Mouse (Mus musculus): ENCODE data around the gene Ppdpf. TPM values are rescaled to one million over a fixed set of nuclear protein-coding genes. Genes with fewer than 3 reads are reported as not detected.
"Not testable (repeated sequence)": the region's sequence is repeated elsewhere in the genome, so short reads cannot be mapped to it uniquely, and the experiment has no call there.

Ppdpf gene
- polyA plus RNA-seq, 1 experiment from 2014 or later = 269 TPM

DNA sequence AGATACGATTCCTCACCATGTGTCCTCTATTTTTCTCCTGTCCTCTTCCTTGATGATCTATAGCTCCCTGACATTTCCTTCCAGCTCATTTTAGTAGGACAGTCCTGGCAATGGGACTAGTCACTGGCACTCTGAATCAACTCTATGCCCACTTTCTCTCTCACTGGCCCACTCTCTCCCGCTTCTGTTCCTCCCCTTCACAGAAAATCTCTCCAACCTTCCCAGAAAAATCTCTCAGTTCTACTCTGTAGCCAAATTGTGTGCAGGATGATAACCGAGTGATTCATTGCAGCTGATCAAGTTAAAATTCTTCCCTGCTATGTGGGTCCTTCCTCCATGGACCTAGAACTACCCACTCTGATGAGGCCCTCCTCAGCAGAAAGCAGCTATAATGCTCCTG, 12.4 kb upstream of the Ppdpf start:
- Histone ChIP-seq H3K27me3 (replicated peaks; ENCODE audit: control insufficient read depth, insufficient read depth, low read length) (no peaks in the 10 kb centered on the region), H3K27ac (replicated peaks; ENCODE audit: low read depth, low read length) (no peak overlapping the region), H3K36me3 (ENCODE audit: control insufficient read depth, insufficient read depth, low read length) (no peaks in the 10 kb centered on the region), H3K4me3 (ENCODE audit: low read depth, low read length) (no peak overlapping the region), H3K9ac (ENCODE audit: low read depth, low read length) (no peak overlapping the region), H3K4me1 (ENCODE audit: control insufficient read depth, insufficient read depth, low read length) (no peaks in the 10 kb centered on the region), H3K4me2 (ENCODE audit: low read depth, low read length) (no peak overlapping the region), H3K9me3 (ENCODE audit: control insufficient read depth, low read length) (no peaks in the 10 kb centered on the region)
- DNase-seq (ENCODE audit: low spot score) (no peak), ATAC-seq (ENCODE audit: low read depth) (no peak)
- WGBS = 83% methylated on average over 3 of the region's 3 CpGs

DNA sequence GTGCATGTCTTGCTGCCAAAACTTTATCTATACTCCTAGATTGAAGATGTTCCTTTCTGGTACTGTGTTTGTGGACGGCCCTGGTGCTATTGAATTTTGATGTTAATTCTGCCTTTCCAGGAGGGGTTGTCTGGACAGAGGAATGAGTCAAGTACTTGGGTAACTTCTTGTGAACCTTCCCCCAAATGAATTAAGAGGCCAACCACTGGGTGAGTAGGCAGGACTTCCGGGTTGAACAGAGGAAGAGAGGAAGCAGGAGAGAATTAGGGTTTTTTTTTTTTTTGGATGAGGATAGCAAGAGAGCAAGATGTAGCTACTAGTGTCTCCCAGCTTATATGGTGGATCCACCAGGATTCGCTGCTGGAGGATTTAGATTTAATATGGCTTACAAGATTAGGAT, 9.0 kb upstream of the Ppdpf start:
- H3K4me2 ChIP-seq (ENCODE audit: low read depth, low read length) = no peak overlapping the region
- DNase-seq (ENCODE audit: low spot score) = no peak
- no peaks in the 10 kb centered on the region for H3K27me3 ChIP-seq (replicated peaks; ENCODE audit: control insufficient read depth, insufficient read depth, low read length)
- no peak overlapping the region for H3K27ac ChIP-seq (replicated peaks; ENCODE audit: low read depth, low read length)
- no peaks in the 10 kb centered on the region for H3K36me3 ChIP-seq (ENCODE audit: control insufficient read depth, insufficient read depth, low read length)
- no peak overlapping the region for H3K4me3 ChIP-seq (ENCODE audit: low read depth, low read length)
- ATAC-seq (ENCODE audit: low read depth) = no peak
- H3K9ac ChIP-seq (ENCODE audit: low read depth, low read length) = no peak overlapping the region
- WGBS = 79% methylated on average over 3 of the region's 3 CpGs
- H3K9me3 ChIP-seq (ENCODE audit: control insufficient read depth, low read length) = no peaks in the 10 kb centered on the region
- H3K4me1 ChIP-seq (ENCODE audit: control insufficient read depth, insufficient read depth, low read length) = no peaks in the 10 kb centered on the region

DNA sequence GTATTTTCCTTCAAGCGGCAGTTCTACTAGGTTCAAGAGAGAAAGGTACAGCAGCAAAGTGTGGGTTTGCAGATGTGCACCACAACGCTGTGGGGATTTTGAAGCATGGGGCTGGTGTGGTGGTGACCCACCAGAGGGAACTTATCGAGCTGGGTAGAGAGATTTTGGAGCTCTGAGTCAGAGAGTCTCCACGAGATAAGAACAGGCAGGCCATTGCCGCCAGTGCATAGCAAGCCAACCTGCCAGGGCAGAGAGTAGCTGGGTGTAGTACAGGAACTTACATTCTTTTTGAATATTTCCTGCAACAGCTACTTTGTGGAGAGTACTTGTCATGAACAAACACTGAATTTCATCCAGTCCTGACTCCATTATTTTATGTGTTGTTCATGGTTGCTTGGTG, 8.6 kb upstream of the Ppdpf start:
- no peaks in the 10 kb centered on the region for H3K9me3 ChIP-seq (ENCODE audit: control insufficient read depth, low read length)
- no peak overlapping the region for H3K4me2 ChIP-seq (ENCODE audit: low read depth, low read length)
- DNase-seq (ENCODE audit: low spot score) = no peak

DNA sequence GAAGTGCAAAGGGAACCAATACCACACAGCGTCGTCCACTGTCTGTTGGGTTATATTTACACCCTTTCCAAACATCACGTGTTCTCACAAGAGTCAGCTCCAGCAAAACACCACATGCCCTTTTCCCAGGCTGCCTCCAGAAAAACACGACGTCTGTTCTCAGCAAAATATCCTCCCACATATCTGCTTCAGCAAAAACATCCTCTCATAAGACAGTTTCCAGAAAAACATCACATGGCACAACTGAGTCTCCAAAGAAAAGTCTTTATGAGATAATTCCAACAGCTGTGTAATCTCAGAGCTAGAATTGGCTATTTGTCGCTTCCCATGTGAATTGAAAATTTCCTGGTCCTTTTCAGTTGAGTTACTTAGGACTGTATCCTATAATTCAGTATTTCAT, 6.1 kb upstream of the Ppdpf start:
- no peak for DNase-seq (ENCODE audit: low spot score)
- H3K27me3 ChIP-seq (replicated peaks; ENCODE audit: control insufficient read depth, insufficient read depth, low read length) = no peaks in the 10 kb centered on the region
- no peak for ATAC-seq (ENCODE audit: low read depth)
- no peaks in the 10 kb centered on the region for H3K36me3 ChIP-seq (ENCODE audit: control insufficient read depth, insufficient read depth, low read length)
- H3K4me1 ChIP-seq (ENCODE audit: control insufficient read depth, insufficient read depth, low read length) = no peaks in the 10 kb centered on the region
- H3K27ac ChIP-seq (replicated peaks; ENCODE audit: low read depth, low read length) = no peak overlapping the region
- WGBS = 76% methylated on average over 6 of the region's 6 CpGs
- no peak overlapping the region for H3K4me3 ChIP-seq (ENCODE audit: low read depth, low read length)
- no peaks in the 10 kb centered on the region for H3K9me3 ChIP-seq (ENCODE audit: control insufficient read depth, low read length)
- H3K4me2 ChIP-seq (ENCODE audit: low read depth, low read length) = no peak overlapping the region
- no peak overlapping the region for H3K9ac ChIP-seq (ENCODE audit: low read depth, low read length)

More for the DNA sequence above, 8.6 kb upstream of the Ppdpf start:
- ATAC-seq (ENCODE audit: low read depth) = no peak
- no peaks in the 10 kb centered on the region for H3K27me3 ChIP-seq (replicated peaks; ENCODE audit: control insufficient read depth, insufficient read depth, low read length)
- H3K9ac ChIP-seq (ENCODE audit: low read depth, low read length) = no peak overlapping the region
- no peaks in the 10 kb centered on the region for H3K4me1 ChIP-seq (ENCODE audit: control insufficient read depth, insufficient read depth, low read length)
- WGBS = 82% methylated on average over 5 of the region's 5 CpGs
- no peaks in the 10 kb centered on the region for H3K36me3 ChIP-seq (ENCODE audit: control insufficient read depth, insufficient read depth, low read length)
- H3K27ac ChIP-seq (replicated peaks; ENCODE audit: low read depth, low read length) = no peak overlapping the region
- no peak overlapping the region for H3K4me3 ChIP-seq (ENCODE audit: low read depth, low read length)

DNA sequence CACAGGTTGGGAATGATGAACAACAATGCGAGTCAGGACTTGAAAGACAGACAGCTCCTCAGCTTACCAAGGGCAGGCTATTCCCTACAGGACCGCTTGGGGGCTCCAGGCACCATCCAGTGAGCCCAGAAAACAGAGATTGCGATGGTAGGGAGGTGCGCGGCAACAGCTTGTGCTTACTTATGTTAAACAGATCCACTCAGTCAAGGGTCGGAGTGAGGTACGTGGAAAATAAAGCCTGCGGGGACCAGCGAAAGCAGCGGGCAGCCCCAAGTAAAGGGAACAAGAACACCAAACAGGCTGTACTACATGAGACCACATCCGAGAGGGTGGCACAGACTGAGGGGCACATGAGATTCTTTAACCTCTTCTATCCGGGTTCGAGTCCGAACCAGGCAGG, 412 bp upstream of the Ppdpf start:
- DNase-seq (ENCODE audit: low spot score) (peak; percentile 95), ATAC-seq (ENCODE audit: low read depth) (peak; percentile 83)
- H3K9me3 ChIP-seq (ENCODE audit: control insufficient read depth, low read length) = no peaks in the 10 kb centered on the region
- peaks cover 3% of the 10 kb centered on the region; the same call in 1 of the 2 replicates for H3K4me1 ChIP-seq (ENCODE audit: control insufficient read depth, insufficient read depth, low read length)
- H3K4me3 ChIP-seq (ENCODE audit: low read depth, low read length) = peak overlapping the region; percentile 61
- H3K27me3 ChIP-seq (replicated peaks; ENCODE audit: control insufficient read depth, insufficient read depth, low read length) = no peaks in the 10 kb centered on the region
- H3K4me2 ChIP-seq (ENCODE audit: low read depth, low read length) = peak overlapping the region; percentile 73
- peak overlapping the region; percentile 96 for H3K9ac ChIP-seq (ENCODE audit: low read depth, low read length)
- 1% methylated on average over 14 of the region's 14 CpGs for WGBS
- peak overlapping the region; percentile 95 for H3K27ac ChIP-seq (replicated peaks; ENCODE audit: low read depth, low read length)
- peaks cover 12% of the 10 kb centered on the region; the same call in 1 of the 2 replicates for H3K36me3 ChIP-seq (ENCODE audit: control insufficient read depth, insufficient read depth, low read length)

DNA sequence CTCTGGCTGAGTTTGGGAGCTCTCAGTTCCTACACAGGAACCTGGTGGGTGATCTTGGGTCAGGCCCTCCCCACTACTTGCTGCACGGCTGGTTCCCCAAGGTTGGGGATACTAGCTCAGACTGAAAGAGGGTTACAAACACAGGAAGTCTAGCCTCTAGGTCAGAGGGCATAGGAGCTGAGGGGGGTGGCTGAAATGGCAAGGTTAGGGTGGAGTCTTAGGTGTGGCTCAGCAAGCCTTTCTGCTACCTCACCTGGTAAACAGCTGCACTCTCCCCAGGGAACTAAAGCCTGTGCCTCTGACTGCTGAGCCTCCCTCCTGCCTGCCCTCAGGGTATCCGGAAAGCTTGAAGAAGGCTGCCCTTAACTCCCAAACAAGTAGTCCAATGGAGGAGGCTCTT, 1.6 kb downstream of the Ppdpf start:
- H3K4me3 ChIP-seq (ENCODE audit: low read depth, low read length) = peak overlapping the region; percentile 61; the same call in 1 of the 2 replicates
- no peaks in the 10 kb centered on the region for H3K9me3 ChIP-seq (ENCODE audit: control insufficient read depth, low read length)
- 38% methylated on average over 2 of the region's 2 CpGs for WGBS
- H3K4me1 ChIP-seq (ENCODE audit: control insufficient read depth, insufficient read depth, low read length) = peaks cover 3% of the 10 kb centered on the region; the same call in 1 of the 2 replicates
- DNase-seq (ENCODE audit: low spot score) (peak; percentile 34), ATAC-seq (ENCODE audit: low read depth) (no peak)
- peak overlapping the region; percentile 73 for H3K4me2 ChIP-seq (ENCODE audit: low read depth, low read length)
- peaks cover 12% of the 10 kb centered on the region; the same call in 1 of the 2 replicates for H3K36me3 ChIP-seq (ENCODE audit: control insufficient read depth, insufficient read depth, low read length)
- no peaks in the 10 kb centered on the region for H3K27me3 ChIP-seq (replicated peaks; ENCODE audit: control insufficient read depth, insufficient read depth, low read length)
- H3K9ac ChIP-seq (ENCODE audit: low read depth, low read length) = no peak overlapping the region
- no peak overlapping the region for H3K27ac ChIP-seq (replicated peaks; ENCODE audit: low read depth, low read length)

DNA sequence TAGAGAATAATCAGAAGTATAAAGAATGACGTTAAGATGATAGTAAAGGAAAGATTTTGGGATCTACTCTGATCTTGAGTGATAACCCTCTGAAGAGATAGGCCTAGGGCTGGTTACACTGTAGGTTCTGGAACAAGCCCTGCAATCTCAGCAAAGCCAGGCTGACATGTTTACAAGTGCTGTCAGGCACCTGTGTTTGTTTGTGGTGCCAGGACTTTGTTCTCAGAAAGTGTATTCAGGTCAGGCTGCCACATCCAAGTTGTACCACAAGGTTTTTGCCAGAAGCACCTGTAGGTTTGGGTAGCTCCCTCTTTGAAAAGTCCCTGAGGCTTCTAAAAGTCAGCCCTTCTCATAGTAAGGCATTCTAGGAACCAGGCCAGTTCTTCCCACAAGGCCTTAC, 2.3 kb downstream of the Ppdpf start:
- no peak overlapping the region for H3K27ac ChIP-seq (replicated peaks; ENCODE audit: low read depth, low read length)
- no peaks in the 10 kb centered on the region for H3K27me3 ChIP-seq (replicated peaks; ENCODE audit: control insufficient read depth, insufficient read depth, low read length)
- DNase-seq (ENCODE audit: low spot score) = no peak
- no peak overlapping the region for H3K9ac ChIP-seq (ENCODE audit: low read depth, low read length)
- peaks cover 3% of the 10 kb centered on the region; the same call in 1 of the 2 replicates for H3K4me1 ChIP-seq (ENCODE audit: control insufficient read depth, insufficient read depth, low read length)
- H3K4me2 ChIP-seq (ENCODE audit: low read depth, low read length) = no peak overlapping the region
- peaks cover 12% of the 10 kb centered on the region; the same call in 1 of the 2 replicates for H3K36me3 ChIP-seq (ENCODE audit: control insufficient read depth, insufficient read depth, low read length)
- WGBS = 76% methylated on average over 1 of the region's 1 CpGs
- H3K4me3 ChIP-seq (ENCODE audit: low read depth, low read length) = no peak overlapping the region
- ATAC-seq (ENCODE audit: low read depth) = no peak
- no peaks in the 10 kb centered on the region for H3K9me3 ChIP-seq (ENCODE audit: control insufficient read depth, low read length)

DNA sequence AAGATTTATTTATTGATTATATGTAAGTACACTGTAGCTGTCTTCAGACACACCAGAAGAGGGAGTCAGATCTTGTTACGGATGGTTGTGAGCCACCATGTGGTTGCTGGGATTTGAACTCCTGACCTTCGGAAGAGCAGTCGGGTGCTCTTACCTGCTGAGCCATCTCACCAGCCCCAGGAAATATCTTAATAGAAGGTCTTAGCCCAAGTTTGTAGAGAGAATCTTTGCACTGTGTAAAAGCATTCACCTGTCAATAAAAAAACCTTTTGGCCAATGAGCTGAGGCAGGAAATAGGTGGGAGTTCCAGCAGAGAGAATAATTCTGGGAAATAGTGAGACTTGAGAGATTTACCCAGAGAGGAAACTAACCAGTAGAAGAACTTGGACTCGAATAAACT, 4.3 kb downstream of the Ppdpf start:
- not testable (repeated sequence) for H3K4me1 ChIP-seq (ENCODE audit: control insufficient read depth, insufficient read depth, low read length); H3K9me3 ChIP-seq (ENCODE audit: control insufficient read depth, low read length); ATAC-seq (ENCODE audit: low read depth); H3K4me3 ChIP-seq (ENCODE audit: low read depth, low read length); H3K27me3 ChIP-seq (replicated peaks; ENCODE audit: control insufficient read depth, insufficient read depth, low read length); H3K4me2 ChIP-seq (ENCODE audit: low read depth, low read length); H3K27ac ChIP-seq (replicated peaks; ENCODE audit: low read depth, low read length); DNase-seq (ENCODE audit: low spot score); H3K9ac ChIP-seq (ENCODE audit: low read depth, low read length)
- 67% methylated on average over 3 of the region's 4 CpGs for whole genome bisulfite sequencing
- H3K36me3 ChIP-seq (ENCODE audit: control insufficient read depth, insufficient read depth, low read length) = peaks cover 12% of the 10 kb centered on the region; the same call in 1 of the 2 replicates

DNA sequence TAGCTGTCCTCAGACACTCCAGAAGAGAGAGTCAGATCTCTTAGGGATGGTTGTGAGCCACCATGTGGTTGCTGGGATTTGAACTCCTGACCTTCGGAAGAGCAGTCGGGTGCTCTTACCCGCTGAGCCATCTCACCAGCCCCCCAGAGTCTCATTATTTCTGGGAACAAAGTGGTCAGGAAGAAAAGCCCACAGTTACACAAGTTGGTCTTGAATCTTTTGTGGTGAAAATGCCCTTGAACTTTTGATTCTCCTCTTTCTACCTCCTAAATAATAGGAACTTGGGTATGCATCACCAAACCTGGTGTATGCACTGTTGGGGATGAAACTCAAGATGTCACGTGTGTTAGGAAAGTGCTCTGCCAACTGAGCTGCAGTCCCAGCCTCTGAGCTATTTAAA, 4.9 kb downstream of the Ppdpf start:
- ATAC-seq (ENCODE audit: low read depth) = no peak
- no peaks in the 10 kb centered on the region for H3K9me3 ChIP-seq (ENCODE audit: control insufficient read depth, low read length)
- no peak overlapping the region for H3K27ac ChIP-seq (replicated peaks; ENCODE audit: low read depth, low read length)
- WGBS = 71% methylated on average over 4 of the region's 4 CpGs
- H3K36me3 ChIP-seq (ENCODE audit: control insufficient read depth, insufficient read depth, low read length) = peaks cover 12% of the 10 kb centered on the region; the same call in 1 of the 2 replicates
- H3K4me3 ChIP-seq (ENCODE audit: low read depth, low read length) = no peak overlapping the region
- DNase-seq (ENCODE audit: low spot score) = no peak
- H3K4me2 ChIP-seq (ENCODE audit: low read depth, low read length) = no peak overlapping the region
- H3K9ac ChIP-seq (ENCODE audit: low read depth, low read length) = no peak overlapping the region
- H3K27me3 ChIP-seq (replicated peaks; ENCODE audit: control insufficient read depth, insufficient read depth, low read length) = no peaks in the 10 kb centered on the region
- H3K4me1 ChIP-seq (ENCODE audit: control insufficient read depth, insufficient read depth, low read length) = peaks cover 3% of the 10 kb centered on the region; the same call in 1 of the 2 replicates
